Mouse (Mus musculus): Measurements from ENCODE around the gene Gm11077.

GRCm38 (mm10) chr6:140689617-140690404, 39.3 kb upstream of the Gm11077 start:
- no peak for TF ChIP-seq POLR2A (IDR thresholded peaks at IDR 0.05; ENCODE audit: control insufficient read depth, extremely low read depth, insufficient read depth, low read length, poor library complexity)
- TF ChIP-seq CTCF (IDR thresholded peaks at IDR 0.05; ENCODE audit: borderline replicate concordance, control insufficient read depth, extremely low read depth, insufficient read depth, low read length, poor library complexity) = no peak

Data from thymus, adult 2 months (tissue).